Mouse (Mus musculus): ENCODE results near the gene Cox20. TPM values are rescaled to one million over a fixed set of nuclear protein-coding genes. Genes with fewer than 3 reads are reported as not detected.
"Not testable (repeated sequence)": the region's sequence is repeated elsewhere in the genome, so short reads cannot be mapped to it uniquely, and the experiment has no call there.

Gene Cox20
- total and polyA plus RNA-seq, 2 experiments from 2014 or later = 268 to 519 TPM

DNA sequence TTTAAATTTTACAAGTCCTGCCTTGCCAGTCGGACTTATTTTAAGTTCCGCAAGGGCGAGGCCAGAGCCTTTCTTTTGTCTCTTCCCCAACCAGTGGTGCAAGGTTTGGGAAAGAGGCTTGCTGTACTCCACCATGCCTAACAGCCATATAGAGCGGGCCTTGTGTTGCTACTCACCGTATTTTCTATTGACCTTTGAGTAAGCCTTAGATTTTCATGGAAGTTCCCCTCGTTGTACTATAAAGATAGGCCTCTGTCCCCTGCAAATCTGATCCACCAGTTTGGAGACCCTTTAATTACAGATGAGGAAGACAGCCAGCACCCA, 19.4 kb downstream of the Cox20 start:
- Histone ChIP-seq H3K9ac (replicated peaks; ENCODE audit: low read depth, low read length) (peak overlapping the region; percentile 100), H3K9me3 (replicated peaks; ENCODE audit: control insufficient read depth, low read length) (no peaks in the 10 kb centered on the region), H3K4me2 (ENCODE audit: low read depth, low read length) (peak overlapping the region; percentile 66), H3K27ac (ENCODE audit: low read depth) (peak overlapping the region; percentile 99), H3K4me1 (ENCODE audit: control insufficient read depth, insufficient read depth) (peaks cover 14% of the 10 kb centered on the region), H3K27me3 (ENCODE audit: control insufficient read depth, insufficient read depth, low read length) (no peaks in the 10 kb centered on the region), H3K4me3 (ENCODE audit: low read depth, low read length) (peak overlapping the region; percentile 99), H3K36me3 (replicated peaks; ENCODE audit: control insufficient read depth, insufficient read depth, low read length) (peaks cover 15% of the 10 kb centered on the region)
- DNase-seq (ENCODE audit: low spot score) (no peak), ATAC-seq (ENCODE audit: insufficient read depth, low read depth) (no peak)
- TF ChIP-seq CTCF (IDR thresholded peaks at IDR 0.05; ENCODE audit: low read depth) = no peak
- no peak for TF ChIP-seq EP300 (IDR thresholded peaks at IDR 0.05; ENCODE audit: low read depth)
- 11% methylated on average over 6 of the region's 6 CpGs for WGBS

- Histone ChIP-seq H3K4me3 (ENCODE audit: low read depth, low read length) (no peak overlapping the region), H3K4me2 (ENCODE audit: low read depth, low read length) (no peak overlapping the region), H3K4me1 (ENCODE audit: control insufficient read depth, insufficient read depth) (0 out of 2 replicates have a peak, but pooled peaks cover under 1% of the 10 kb centered on the region), H3K36me3 (replicated peaks; ENCODE audit: control insufficient read depth, insufficient read depth, low read length) (0 out of 2 replicates have a peak, but pooled peaks cover under 1% of the 10 kb centered on the region), H3K9me3 (replicated peaks; ENCODE audit: control insufficient read depth, low read length) (no peaks in the 10 kb centered on the region), H3K27ac (ENCODE audit: low read depth) (peak overlapping the region; percentile 57), H3K27me3 (ENCODE audit: control insufficient read depth, insufficient read depth, low read length) (no peaks in the 10 kb centered on the region), H3K9ac (replicated peaks; ENCODE audit: low read depth, low read length) (no peak overlapping the region)
- WGBS = 35% methylated on average over 2 of the region's 2 CpGs
- TF ChIP-seq CTCF (IDR thresholded peaks at IDR 0.05; ENCODE audit: low read depth) (no peak), EP300 (IDR thresholded peaks at IDR 0.05; ENCODE audit: low read depth) (no peak)
- DNase-seq (ENCODE audit: low spot score) (no peak), ATAC-seq (ENCODE audit: insufficient read depth, low read depth) (no peak)
These were observed 21.3 kb downstream of the Cox20 start for GRCm38 (mm10) chr1:178340213-178340612.

DNA sequence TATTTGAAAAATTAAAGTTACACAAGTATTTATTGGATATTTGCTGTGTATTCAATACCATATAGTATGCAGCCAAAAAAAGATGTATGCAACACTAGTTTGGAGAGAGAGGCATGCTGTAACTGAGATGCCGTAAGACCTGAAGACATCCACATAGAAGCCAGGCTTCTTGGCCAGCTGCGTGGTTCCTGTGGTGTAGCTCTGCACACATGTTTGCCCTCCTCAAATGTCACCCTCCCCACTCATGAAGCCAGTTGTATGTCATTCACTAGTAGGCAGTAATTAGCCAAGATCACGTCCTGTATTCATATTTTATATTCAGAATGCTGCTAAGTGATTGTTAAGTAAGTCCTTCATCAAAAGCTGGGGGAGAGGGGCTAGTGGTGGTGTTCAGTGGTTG, 22.5 kb downstream of the Cox20 start:
- H3K9ac ChIP-seq (replicated peaks; ENCODE audit: low read depth, low read length) = no peak overlapping the region
- H3K27ac ChIP-seq (ENCODE audit: low read depth) = no peak overlapping the region
- H3K4me1 ChIP-seq (ENCODE audit: control insufficient read depth, insufficient read depth) = no peaks in the 10 kb centered on the region
- no peak overlapping the region for H3K4me3 ChIP-seq (ENCODE audit: low read depth, low read length)
- H3K27me3 ChIP-seq (ENCODE audit: control insufficient read depth, insufficient read depth, low read length) = no peaks in the 10 kb centered on the region
- H3K9me3 ChIP-seq (replicated peaks; ENCODE audit: control insufficient read depth, low read length) = no peaks in the 10 kb centered on the region
- no peak overlapping the region for H3K4me2 ChIP-seq (ENCODE audit: low read depth, low read length)
- ATAC-seq (ENCODE audit: insufficient read depth, low read depth) (no peak), DNase-seq (ENCODE audit: low spot score) (no peak)
- 80% methylated on average over 3 of the region's 3 CpGs for WGBS
- H3K36me3 ChIP-seq (replicated peaks; ENCODE audit: control insufficient read depth, insufficient read depth, low read length) = no peaks in the 10 kb centered on the region
- TF ChIP-seq CTCF (IDR thresholded peaks at IDR 0.05; ENCODE audit: low read depth) = no peak
- no peak for TF ChIP-seq EP300 (IDR thresholded peaks at IDR 0.05; ENCODE audit: low read depth)

- Histone ChIP-seq H3K36me3 (replicated peaks; ENCODE audit: control insufficient read depth, insufficient read depth, low read length) (no peaks in the 10 kb centered on the region), H3K4me2 (ENCODE audit: low read depth, low read length) (no peak overlapping the region), H3K4me1 (ENCODE audit: control insufficient read depth, insufficient read depth) (no peaks in the 10 kb centered on the region), H3K9me3 (replicated peaks; ENCODE audit: control insufficient read depth, low read length) (no peaks in the 10 kb centered on the region), H3K27me3 (ENCODE audit: control insufficient read depth, insufficient read depth, low read length) (no peaks in the 10 kb centered on the region), H3K9ac (replicated peaks; ENCODE audit: low read depth, low read length) (no peak overlapping the region), H3K4me3 (ENCODE audit: low read depth, low read length) (no peak overlapping the region), H3K27ac (ENCODE audit: low read depth) (no peak overlapping the region)
- DNase-seq (ENCODE audit: low spot score) = no peak
- 59% methylated on average over 1 of the region's 1 CpGs for WGBS
- TF ChIP-seq CTCF (IDR thresholded peaks at IDR 0.05; ENCODE audit: low read depth) (no peak), EP300 (IDR thresholded peaks at IDR 0.05; ENCODE audit: low read depth) (no peak)
- ATAC-seq (ENCODE audit: insufficient read depth, low read depth) = no peak
These were observed 23.1 kb downstream of the Cox20 start for GRCm38 (mm10) chr1:178342063-178342462.

GRCm38 (mm10) chr1:178342612-178343011, 23.7 kb downstream of the Cox20 start:
- no peaks in the 10 kb centered on the region for H3K4me1 ChIP-seq (ENCODE audit: control insufficient read depth, insufficient read depth)
- TF ChIP-seq CTCF (IDR thresholded peaks at IDR 0.05; ENCODE audit: low read depth) (no peak), EP300 (IDR thresholded peaks at IDR 0.05; ENCODE audit: low read depth) (no peak)
- WGBS = 76% methylated on average over 4 of the region's 5 CpGs
- no peaks in the 10 kb centered on the region for H3K27me3 ChIP-seq (ENCODE audit: control insufficient read depth, insufficient read depth, low read length)
- no peak overlapping the region for H3K4me2 ChIP-seq (ENCODE audit: low read depth, low read length)
- ATAC-seq (ENCODE audit: insufficient read depth, low read depth) (no peak), DNase-seq (ENCODE audit: low spot score) (no peak)
- no peaks in the 10 kb centered on the region for H3K9me3 ChIP-seq (replicated peaks; ENCODE audit: control insufficient read depth, low read length)
- H3K36me3 ChIP-seq (replicated peaks; ENCODE audit: control insufficient read depth, insufficient read depth, low read length) = no peaks in the 10 kb centered on the region
- H3K27ac ChIP-seq (ENCODE audit: low read depth) = no peak overlapping the region
- H3K9ac ChIP-seq (replicated peaks; ENCODE audit: low read depth, low read length) = no peak overlapping the region
- H3K4me3 ChIP-seq (ENCODE audit: low read depth, low read length) = no peak overlapping the region

DNA sequence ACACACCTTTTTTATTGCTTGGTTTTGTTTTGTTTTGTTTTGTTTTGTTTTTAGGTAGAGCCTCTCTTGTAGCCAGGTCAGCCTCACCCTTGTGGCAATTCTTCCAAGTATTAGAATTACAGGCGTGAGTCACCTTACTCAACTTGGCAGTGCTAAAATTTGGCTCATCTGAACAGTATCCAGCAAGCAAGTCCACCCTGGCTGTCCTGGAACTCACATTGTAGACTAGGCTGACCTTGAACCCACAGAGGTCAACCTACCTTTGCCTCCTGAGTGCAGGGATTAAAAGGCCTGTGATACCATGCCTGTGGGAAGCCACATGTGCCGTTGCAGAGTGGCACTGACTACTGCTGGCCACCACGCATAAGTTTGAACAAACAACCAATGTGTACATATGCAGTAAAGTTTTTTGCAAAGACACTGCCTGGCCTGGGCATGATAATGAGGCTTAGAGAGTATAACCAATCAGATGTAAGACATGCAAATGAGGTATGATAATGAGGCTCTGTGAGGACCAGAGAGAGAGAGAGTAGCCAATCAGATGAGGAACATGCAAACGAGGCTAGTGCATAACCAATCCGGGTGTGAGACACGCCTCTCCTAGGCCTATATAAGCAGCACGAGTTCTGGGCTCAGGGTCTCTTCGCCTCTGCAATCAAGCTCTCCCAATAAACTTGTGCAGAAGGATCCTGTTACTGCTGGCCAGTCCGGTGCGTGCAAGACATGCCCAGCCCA, 25.3 kb downstream of the Cox20 start:
- not testable (repeated sequence) for DNase-seq (ENCODE audit: low spot score); H3K9ac ChIP-seq (replicated peaks; ENCODE audit: low read depth, low read length); ATAC-seq (ENCODE audit: insufficient read depth, low read depth); H3K36me3 ChIP-seq (replicated peaks; ENCODE audit: control insufficient read depth, insufficient read depth, low read length); H3K4me2 ChIP-seq (ENCODE audit: low read depth, low read length); H3K27ac ChIP-seq (ENCODE audit: low read depth); H3K4me1 ChIP-seq (ENCODE audit: control insufficient read depth, insufficient read depth); H3K9me3 ChIP-seq (replicated peaks; ENCODE audit: control insufficient read depth, low read length); H3K27me3 ChIP-seq (ENCODE audit: control insufficient read depth, insufficient read depth, low read length); H3K4me3 ChIP-seq (ENCODE audit: low read depth, low read length)
- 89% methylated on average over 10 of the region's 10 CpGs for WGBS
